Mouse (Mus musculus): Measurements from ENCODE around the gene Ier5.

Ier5 gene

GRCm38 (mm10) chr1:155052761-155053166 lies 46.7 kb downstream of the Ier5 start:
- DNase-seq = no peak

- DNase-seq = no peak
Measured at GRCm38 (mm10) chr1:155052131-155052760, 47.2 kb downstream of the Ier5 start.

DNA sequence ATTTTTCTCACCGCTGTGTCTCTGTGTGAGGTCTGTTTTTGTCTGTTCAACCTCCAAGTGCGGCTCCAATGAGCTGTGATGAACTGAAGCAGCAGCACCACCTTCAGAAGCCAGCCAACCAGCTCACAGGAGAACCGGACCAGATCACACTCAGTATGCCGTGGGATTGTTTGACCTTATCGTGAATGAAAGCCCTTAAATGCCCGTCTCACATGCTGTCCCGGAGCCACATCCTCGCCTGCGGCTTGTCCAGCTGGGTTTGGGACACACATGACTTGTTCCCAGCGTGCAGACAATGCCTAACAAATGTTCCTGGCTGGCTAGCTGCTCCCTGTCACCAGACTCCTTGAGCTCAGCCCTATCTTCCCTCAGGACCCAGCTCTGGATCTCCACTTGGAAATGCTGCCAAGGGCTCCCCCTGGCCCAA lies 47.7 kb downstream of the Ier5 start:
- peak; percentile 79 for DNase-seq

DNA sequence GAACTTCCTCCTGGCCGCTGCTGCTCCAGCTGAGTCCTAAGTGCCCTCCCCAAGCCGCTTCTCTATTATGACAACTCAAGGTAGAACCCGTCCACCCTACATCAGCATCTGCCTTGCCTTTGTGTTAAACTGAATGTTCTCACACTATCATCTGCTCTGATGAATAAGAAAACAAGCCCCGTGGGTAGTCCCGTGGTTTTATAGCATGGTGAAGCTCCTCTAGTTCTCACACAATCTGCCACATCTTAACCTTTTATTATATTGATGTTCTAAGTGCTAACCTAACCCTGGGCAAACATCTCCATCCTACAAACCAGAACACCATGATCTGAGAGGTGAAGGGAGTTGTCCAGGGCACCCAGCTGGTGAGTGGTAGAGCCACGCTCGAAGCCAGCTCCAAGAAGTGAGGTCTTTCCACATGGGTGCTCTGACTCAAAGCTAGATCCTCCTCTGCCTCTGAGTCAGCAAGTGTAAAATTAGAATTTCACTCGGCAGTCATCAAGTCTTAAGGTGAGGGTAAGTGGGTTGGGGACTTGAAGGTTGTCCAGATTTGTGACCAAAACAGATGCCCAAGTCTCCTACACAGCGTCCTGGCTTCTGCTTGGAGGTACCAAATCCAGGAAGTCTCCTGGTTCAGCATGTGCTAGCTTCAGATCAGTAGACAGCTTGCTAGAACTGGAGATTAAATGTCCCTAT lies 48.4 kb downstream of the Ier5 start:
- no peak for DNase-seq

DNA sequence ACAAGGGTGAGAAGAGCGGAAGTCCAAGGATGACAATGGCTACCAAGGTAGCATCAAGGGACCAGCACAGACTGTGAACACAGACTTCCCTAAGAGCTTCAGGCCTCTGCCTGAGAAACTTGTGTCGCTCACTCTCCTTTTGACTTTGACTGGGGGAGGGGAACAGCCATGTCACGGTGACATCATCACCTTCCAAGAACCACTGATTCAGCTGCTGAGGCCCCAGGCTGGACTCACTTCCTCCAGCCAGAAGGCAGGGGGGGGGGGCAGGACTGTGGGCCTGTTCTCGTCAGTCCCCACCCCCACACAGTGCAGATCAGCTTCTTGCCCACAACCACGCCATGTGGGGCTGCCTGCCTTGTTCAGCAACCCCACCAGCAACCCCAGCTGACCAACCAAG lies 49.3 kb downstream of the Ier5 start:
- DNase-seq = no peak

DNA sequence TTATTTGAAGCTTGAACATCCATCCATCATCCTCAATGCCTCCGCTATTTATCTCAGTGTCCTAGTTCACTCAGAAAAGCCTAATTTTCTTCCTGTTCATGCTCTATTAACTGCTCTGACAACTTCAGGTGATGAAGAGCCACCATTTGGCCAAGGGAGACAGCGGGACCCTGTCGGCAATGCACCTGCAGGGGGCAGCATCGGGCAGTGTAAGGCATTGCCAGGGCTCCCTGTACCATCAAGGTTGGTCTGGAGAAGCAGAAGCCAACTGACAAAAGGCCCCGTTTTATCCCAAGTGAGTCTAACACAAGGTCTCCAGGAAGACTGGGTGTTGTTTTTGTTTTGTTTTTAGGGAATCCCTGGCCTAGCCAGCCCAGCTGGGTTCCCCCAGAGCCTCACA lies 50.5 kb downstream of the Ier5 start:
- peak; percentile 86 for DNase-seq

Measured in cerebellum, adult 11-12 months (tissue).